Mouse (Mus musculus): ENCODE measurements around the gene Zbtb2. TPM values are rescaled to one million over a fixed set of nuclear protein-coding genes. Genes with fewer than 3 reads are reported as not detected.
"Not testable (repeated sequence)": the region's sequence is repeated elsewhere in the genome, so short reads cannot be mapped to it uniquely, and the experiment has no call there.

Zbtb2 gene
- 21.2 and 21.8 TPM in 2 replicates for polyA plus RNA-seq (2014; fragmentation: Nextera tagmentation; extraction: Ambion mirVana)

DNA sequence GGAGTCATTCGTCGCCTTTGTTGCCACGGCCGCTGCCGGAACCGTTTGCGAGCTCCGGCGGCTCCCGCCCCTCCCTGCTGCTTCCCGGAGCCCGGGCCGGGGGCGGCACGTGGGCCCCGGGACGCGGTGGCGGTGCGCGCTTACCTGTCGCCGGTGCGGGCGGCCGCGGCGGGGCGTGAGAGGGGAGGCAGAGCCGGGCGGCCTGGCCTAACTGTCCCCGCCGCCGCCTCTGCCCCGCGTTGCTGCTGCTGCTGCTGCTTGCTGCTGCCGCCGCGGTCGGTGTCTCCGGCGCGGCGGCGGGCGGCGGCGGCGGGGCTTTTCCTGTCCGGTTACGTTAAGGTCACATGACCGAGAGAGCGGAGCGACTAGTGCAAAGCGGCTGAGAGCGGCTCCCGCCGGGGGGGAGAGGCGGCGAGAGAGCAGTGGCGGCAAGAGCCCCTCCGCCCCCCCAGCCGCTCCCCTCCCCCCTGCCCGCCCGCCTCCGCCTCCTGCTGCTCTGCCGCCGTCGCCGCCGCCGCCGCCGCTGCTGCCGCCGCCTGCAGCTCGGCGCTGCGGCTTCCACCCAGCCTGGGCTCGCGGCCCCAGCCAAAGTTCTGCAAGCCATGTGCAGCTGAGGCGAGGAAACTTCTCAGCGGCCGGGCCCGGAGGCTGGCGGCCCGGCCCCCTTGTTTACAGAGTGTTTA, at the start of gene Zbtb2:
Gene Zbtb2 (minus strand): TSS at position 408 of the 683 bp plus-strand sequence.
- under 1% methylated on average over 63 of the region's 87 CpGs for WGBS

DNA sequence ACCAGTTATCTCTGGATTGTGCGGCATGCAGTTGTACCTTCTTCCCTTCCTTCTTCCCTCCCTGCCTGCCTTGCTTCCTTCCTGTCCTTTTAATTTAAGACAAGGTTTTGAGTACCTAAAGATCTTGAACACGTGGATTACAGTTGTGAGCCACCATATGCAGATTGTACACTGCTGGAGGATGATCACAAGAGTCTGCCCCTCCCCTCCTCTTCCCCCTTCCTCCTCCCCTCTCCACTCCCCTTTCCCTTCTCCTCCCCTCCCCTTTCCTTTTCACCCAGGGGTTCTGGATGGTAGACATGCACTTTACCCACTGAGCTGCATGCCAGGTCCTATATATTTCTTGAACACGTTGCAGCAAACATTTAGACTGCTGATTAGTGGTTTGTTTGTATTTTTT, 47.5 kb upstream of the Zbtb2 start:
- H3K9ac ChIP-seq (ENCODE audit: low read length), result no peak overlapping the region
- peaks cover 3% of the 10 kb centered on the region; the same call in 1 of the 2 replicates for H3K36me3 ChIP-seq (ENCODE audit: control insufficient read depth, insufficient read depth, low read length)
- H3K9me3 ChIP-seq (ENCODE audit: control insufficient read depth, low read length), result no peaks in the 10 kb centered on the region
- H3K27ac ChIP-seq (ENCODE audit: low read depth, low read length), result no peak overlapping the region
- H3K4me1 ChIP-seq (replicated peaks; ENCODE audit: control insufficient read depth, insufficient read depth, low read length), result peaks cover 2% of the 10 kb centered on the region; the same call in 1 of the 2 replicates
- no peaks in the 10 kb centered on the region for H3K27me3 ChIP-seq (ENCODE audit: control insufficient read depth, insufficient read depth, low read length)
- WGBS, result 88% methylated on average over 3 of the region's 3 CpGs
- ATAC-seq (replicated peaks; ENCODE audit: low FRiP score), result no peak
- no peak overlapping the region for H3K4me2 ChIP-seq (ENCODE audit: low read depth, low read length, severe bottlenecking)
- no peak for DNase-seq (ENCODE audit: low spot score)
- H3K4me3 ChIP-seq (ENCODE audit: low read depth, low read length), result no peak overlapping the region

More for the DNA sequence above, at the start of gene Zbtb2:
- peak; percentile 86 for DNase-seq (ENCODE audit: low spot score)
- peak within 1 kb of the TSS; percentile 87 for H3K4me2 ChIP-seq (ENCODE audit: low read depth, low read length, severe bottlenecking)
- H3K4me1 ChIP-seq (replicated peaks; ENCODE audit: control insufficient read depth, insufficient read depth, low read length), result peaks cover 13% of the 10 kb centered on the region
- peak within 1 kb of the TSS; percentile 99 for H3K9ac ChIP-seq (ENCODE audit: low read length)
- H3K4me3 ChIP-seq (ENCODE audit: low read depth, low read length), result peak within 1 kb of the TSS; percentile 98
- no peaks in the 10 kb centered on the region for H3K9me3 ChIP-seq (ENCODE audit: control insufficient read depth, low read length)
- peak within 1 kb of the TSS; percentile 99 for H3K27ac ChIP-seq (ENCODE audit: low read depth, low read length)
- H3K27me3 ChIP-seq (ENCODE audit: control insufficient read depth, insufficient read depth, low read length), result no peaks in the 10 kb centered on the region
- H3K36me3 ChIP-seq (ENCODE audit: control insufficient read depth, insufficient read depth, low read length), result no peaks in the 10 kb centered on the region
- peak; percentile 4; the same call in 1 of the 2 replicates for ATAC-seq (replicated peaks; ENCODE audit: low FRiP score)

DNA sequence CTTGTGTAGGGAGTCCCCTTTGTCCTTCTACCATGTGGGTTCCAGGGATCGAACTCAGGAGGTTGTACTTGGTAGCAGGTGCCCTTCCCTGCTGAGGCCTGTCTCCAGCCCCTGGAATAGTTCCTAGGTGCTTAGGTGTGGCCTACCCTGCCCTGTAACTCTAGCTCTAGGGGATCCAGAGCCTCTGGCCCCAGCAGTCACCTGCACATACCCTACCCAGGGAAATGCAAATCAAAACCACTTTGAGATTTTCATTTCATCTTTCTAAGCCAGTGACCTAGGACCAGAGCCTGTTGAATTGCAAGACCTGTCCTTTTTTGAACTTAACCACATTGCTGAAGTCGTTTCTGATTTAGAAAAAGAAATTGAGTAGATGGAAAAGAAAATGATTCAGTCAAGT, 46.0 kb upstream of the Zbtb2 start:
- not testable (repeated sequence) for H3K4me3 ChIP-seq (ENCODE audit: low read depth, low read length); H3K36me3 ChIP-seq (ENCODE audit: control insufficient read depth, insufficient read depth, low read length); H3K27ac ChIP-seq (ENCODE audit: low read depth, low read length); H3K9ac ChIP-seq (ENCODE audit: low read length); DNase-seq (ENCODE audit: low spot score); H3K9me3 ChIP-seq (ENCODE audit: control insufficient read depth, low read length); H3K27me3 ChIP-seq (ENCODE audit: control insufficient read depth, insufficient read depth, low read length); ATAC-seq (replicated peaks; ENCODE audit: low FRiP score); H3K4me1 ChIP-seq (replicated peaks; ENCODE audit: control insufficient read depth, insufficient read depth, low read length)
- peak overlapping the region; percentile 42; the same call in 1 of the 2 replicates for H3K4me2 ChIP-seq (ENCODE audit: low read depth, low read length, severe bottlenecking)
- 88% methylated on average over 2 of the region's 2 CpGs for WGBS

DNA sequence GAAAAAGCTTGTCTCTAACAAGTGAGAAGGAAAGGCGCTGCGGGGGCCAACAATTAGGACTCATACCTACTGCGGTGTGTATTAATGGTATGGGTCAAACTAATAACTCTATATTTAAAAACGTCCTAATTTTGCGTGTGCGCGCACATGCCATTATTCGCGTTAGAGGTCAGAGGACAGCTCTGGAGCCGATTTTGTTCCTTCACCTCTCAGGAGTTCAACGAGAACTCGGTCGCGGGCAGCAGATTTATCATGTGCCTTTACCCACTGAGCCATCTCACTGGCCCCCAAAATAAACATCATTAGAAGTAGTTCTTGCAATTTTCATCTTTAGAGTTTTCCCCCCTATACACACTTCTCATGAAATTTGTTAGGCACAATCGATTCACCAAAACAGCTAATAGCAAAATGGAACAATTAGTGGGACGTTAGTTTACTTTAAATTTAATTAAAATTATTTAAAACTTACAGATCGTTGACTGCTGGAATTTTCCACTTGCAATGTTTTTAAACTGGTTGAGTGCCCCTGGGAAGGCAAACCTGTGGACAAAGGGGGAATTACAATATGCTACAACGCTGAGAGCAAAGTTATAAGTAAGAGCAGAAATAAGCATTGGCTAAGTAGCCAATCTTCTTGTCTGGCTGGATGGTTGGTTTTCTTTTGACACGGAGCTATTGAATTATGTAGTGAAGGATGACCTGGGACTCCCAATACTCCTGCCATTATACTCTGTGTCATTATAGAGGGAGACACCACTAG, 45.3 kb upstream of the Zbtb2 start:
- H3K36me3 ChIP-seq (ENCODE audit: control insufficient read depth, insufficient read depth, low read length), result no peaks in the 10 kb centered on the region
- H3K4me1 ChIP-seq (replicated peaks; ENCODE audit: control insufficient read depth, insufficient read depth, low read length), result peaks cover 2% of the 10 kb centered on the region; the same call in 1 of the 2 replicates
- peak overlapping the region; percentile 42 for H3K4me2 ChIP-seq (ENCODE audit: low read depth, low read length, severe bottlenecking)
- H3K4me3 ChIP-seq (ENCODE audit: low read depth, low read length), result peak overlapping the region; percentile 40
- H3K27ac ChIP-seq (ENCODE audit: low read depth, low read length), result no peak overlapping the region
- DNase-seq (ENCODE audit: low spot score) (no peak), ATAC-seq (replicated peaks; ENCODE audit: low FRiP score) (no peak)
- 11% methylated on average over 19 of the region's 19 CpGs for WGBS
- H3K27me3 ChIP-seq (ENCODE audit: control insufficient read depth, insufficient read depth, low read length), result no peaks in the 10 kb centered on the region
- peak overlapping the region; percentile 55 for H3K9ac ChIP-seq (ENCODE audit: low read length)
- H3K9me3 ChIP-seq (ENCODE audit: control insufficient read depth, low read length), result no peaks in the 10 kb centered on the region

DNA sequence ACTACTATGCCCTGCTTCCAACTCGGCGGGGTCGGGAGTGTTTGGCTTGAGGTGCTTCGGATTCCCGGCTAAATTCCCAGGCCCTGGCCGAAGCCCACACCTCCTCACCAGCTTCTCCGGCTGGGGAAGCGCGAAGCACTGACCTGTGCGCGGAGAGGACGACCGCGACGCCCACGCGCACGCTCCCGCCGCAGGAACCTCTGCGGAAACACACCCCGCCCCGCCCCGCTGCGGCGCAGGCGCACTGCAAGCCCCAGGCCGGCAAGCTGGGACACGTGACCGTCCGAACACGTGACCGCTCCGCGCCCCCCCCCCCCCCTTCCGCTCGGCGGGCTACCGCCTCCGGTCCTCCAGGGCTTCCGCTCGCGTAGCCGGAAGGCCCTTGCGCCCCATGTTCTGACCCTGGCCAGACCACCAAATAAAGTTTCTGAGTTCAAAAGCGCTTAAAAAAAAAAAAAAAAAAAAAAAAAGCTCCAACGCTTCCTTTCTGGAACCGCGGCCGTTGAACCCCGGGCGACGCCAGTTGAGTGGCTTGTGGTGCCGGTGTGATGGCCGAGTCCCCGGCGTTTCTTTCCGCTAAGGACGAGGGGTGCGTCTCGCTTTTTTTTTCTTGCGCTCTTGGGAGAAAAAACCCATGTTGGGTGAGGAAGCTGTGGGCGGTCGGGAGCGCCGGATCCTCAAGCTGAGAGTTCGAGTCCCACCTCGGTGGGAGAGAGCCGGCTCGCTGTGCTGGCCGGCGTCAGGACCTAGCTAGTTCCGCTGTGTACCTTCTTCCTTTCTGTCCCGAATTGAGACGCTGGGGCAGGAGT, 44.4 kb upstream of the Zbtb2 start, which contains the start of the genes Rmnd1 and Armt1:
Gene Rmnd1 (minus strand): TSS at position 266 of the 809 bp plus-strand sequence.
Gene Armt1 (plus strand): TSS at position 345 of the 809 bp plus-strand sequence.
- under 1% methylated on average over 61 of the region's 75 CpGs for whole genome bisulfite sequencing
- Histone ChIP-seq H3K4me3 (ENCODE audit: low read depth, low read length) (peak within 1 kb of the TSS; percentile 40), H3K36me3 (ENCODE audit: control insufficient read depth, insufficient read depth, low read length) (no peaks in the 10 kb centered on the region), H3K9me3 (ENCODE audit: control insufficient read depth, low read length) (no peaks in the 10 kb centered on the region), H3K4me2 (ENCODE audit: low read depth, low read length, severe bottlenecking) (peak within 1 kb of the TSS; percentile 75), H3K4me1 (replicated peaks; ENCODE audit: control insufficient read depth, insufficient read depth, low read length) (peaks cover 2% of the 10 kb centered on the region; the same call in 1 of the 2 replicates), H3K27me3 (ENCODE audit: control insufficient read depth, insufficient read depth, low read length) (no peaks in the 10 kb centered on the region), H3K9ac (ENCODE audit: low read length) (peak within 1 kb of the TSS; percentile 72), H3K27ac (ENCODE audit: low read depth, low read length) (no peak within 1 kb of the TSS)
- peak; percentile 99 for DNase-seq (ENCODE audit: low spot score)
- peak; percentile 97 for ATAC-seq (replicated peaks; ENCODE audit: low FRiP score)

DNA sequence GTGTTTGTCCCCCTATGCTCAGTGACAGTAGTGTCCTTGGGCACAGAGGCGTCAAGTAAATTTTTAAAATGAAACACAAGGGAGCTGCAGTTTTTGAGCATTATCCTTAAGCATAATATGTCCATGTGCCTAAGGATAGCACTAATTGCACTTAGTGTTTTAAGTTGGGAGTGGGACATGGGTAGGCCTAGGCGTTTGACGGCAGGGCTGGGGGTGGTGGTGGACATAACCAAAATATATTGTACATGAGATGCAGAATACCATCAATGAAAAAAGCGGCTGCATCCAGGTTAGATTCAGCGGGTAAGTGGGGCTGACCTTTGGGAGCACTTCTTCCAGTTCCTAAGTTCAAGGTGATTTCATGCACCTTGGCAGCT, 43.8 kb upstream of the Zbtb2 start:
- Histone ChIP-seq H3K9me3 (ENCODE audit: control insufficient read depth, low read length) (no peaks in the 10 kb centered on the region), H3K27ac (ENCODE audit: low read depth, low read length) (no peak overlapping the region), H3K4me2 (ENCODE audit: low read depth, low read length, severe bottlenecking) (peak overlapping the region; percentile 75), H3K4me1 (replicated peaks; ENCODE audit: control insufficient read depth, insufficient read depth, low read length) (peaks cover 2% of the 10 kb centered on the region; the same call in 1 of the 2 replicates), H3K27me3 (ENCODE audit: control insufficient read depth, insufficient read depth, low read length) (no peaks in the 10 kb centered on the region), H3K36me3 (ENCODE audit: control insufficient read depth, insufficient read depth, low read length) (no peaks in the 10 kb centered on the region), H3K4me3 (ENCODE audit: low read depth, low read length) (peak overlapping the region; percentile 40), H3K9ac (ENCODE audit: low read length) (peak overlapping the region; percentile 72)
- DNase-seq (ENCODE audit: low spot score) (no peak), ATAC-seq (replicated peaks; ENCODE audit: low FRiP score) (peak; percentile 19)
- WGBS, result 15% methylated on average over 5 of the region's 5 CpGs

DNA sequence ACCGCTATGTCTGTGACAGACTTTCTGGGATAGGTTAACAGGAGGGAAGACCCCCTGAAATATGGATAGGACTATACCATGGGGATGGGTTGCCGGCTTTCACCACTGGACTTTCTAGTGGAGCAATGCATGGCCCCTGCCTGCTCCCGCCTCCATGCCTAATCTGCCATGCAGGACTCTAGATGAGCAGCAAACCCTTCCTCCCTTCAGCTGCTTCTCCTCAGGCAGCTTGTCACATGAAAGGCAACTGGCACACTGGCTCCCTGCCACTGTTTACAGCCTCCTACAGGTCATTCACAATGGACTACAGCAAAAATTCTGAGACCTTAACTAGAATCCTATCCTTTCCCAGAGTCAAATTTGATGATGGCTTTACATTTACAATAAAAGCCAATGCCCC, 42.9 kb upstream of the Zbtb2 start:
- H3K27ac ChIP-seq (ENCODE audit: low read depth, low read length), result no peak overlapping the region
- no peak overlapping the region for H3K4me2 ChIP-seq (ENCODE audit: low read depth, low read length, severe bottlenecking)
- H3K4me3 ChIP-seq (ENCODE audit: low read depth, low read length), result no peak overlapping the region
- no peak overlapping the region for H3K9ac ChIP-seq (ENCODE audit: low read length)
- no peaks in the 10 kb centered on the region for H3K36me3 ChIP-seq (ENCODE audit: control insufficient read depth, insufficient read depth, low read length)
- 88% methylated on average over 3 of the region's 3 CpGs for WGBS
- DNase-seq (ENCODE audit: low spot score) (no peak), ATAC-seq (replicated peaks; ENCODE audit: low FRiP score) (no peak)
- H3K4me1 ChIP-seq (replicated peaks; ENCODE audit: control insufficient read depth, insufficient read depth, low read length), result peaks cover 2% of the 10 kb centered on the region; the same call in 1 of the 2 replicates
- no peaks in the 10 kb centered on the region for H3K27me3 ChIP-seq (ENCODE audit: control insufficient read depth, insufficient read depth, low read length)
- no peaks in the 10 kb centered on the region for H3K9me3 ChIP-seq (ENCODE audit: control insufficient read depth, low read length)

DNA sequence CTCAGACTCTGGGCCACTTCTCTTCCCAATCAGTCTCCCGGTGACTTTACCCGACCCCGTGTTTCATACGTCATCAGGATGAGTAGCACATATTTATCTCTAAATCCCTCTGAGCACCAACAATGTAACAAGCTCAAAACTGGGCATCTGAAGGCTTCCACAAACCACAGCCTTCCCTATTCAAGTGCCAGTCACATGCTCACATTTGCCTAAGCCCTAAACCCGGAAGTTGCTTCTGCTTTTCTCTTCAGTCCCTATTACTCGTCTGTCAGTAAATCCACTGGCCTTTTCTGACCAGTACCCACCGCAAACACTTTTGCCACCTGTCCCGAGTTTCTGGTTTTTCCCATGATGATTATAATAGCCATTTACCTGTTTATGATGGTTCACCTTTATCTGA, 42.5 kb upstream of the Zbtb2 start:
- H3K9ac ChIP-seq (ENCODE audit: low read length), result no peak overlapping the region
- no peak overlapping the region for H3K4me2 ChIP-seq (ENCODE audit: low read depth, low read length, severe bottlenecking)
- no peak overlapping the region for H3K4me3 ChIP-seq (ENCODE audit: low read depth, low read length)
- H3K4me1 ChIP-seq (replicated peaks; ENCODE audit: control insufficient read depth, insufficient read depth, low read length), result peaks cover 2% of the 10 kb centered on the region; the same call in 1 of the 2 replicates
- no peaks in the 10 kb centered on the region for H3K9me3 ChIP-seq (ENCODE audit: control insufficient read depth, low read length)
- ATAC-seq (replicated peaks; ENCODE audit: low FRiP score) (no peak), DNase-seq (ENCODE audit: low spot score) (no peak)
- no peak overlapping the region for H3K27ac ChIP-seq (ENCODE audit: low read depth, low read length)
- H3K27me3 ChIP-seq (ENCODE audit: control insufficient read depth, insufficient read depth, low read length), result no peaks in the 10 kb centered on the region
- H3K36me3 ChIP-seq (ENCODE audit: control insufficient read depth, insufficient read depth, low read length), result no peaks in the 10 kb centered on the region
- WGBS, result 88% methylated on average over 8 of the region's 8 CpGs
